Mouse (Mus musculus) yolk sac, embryonic 10.5 days (tissue): ENCODE results near the gene Mfsd12.
A peak's percentile ranks its signal among the peaks of the same experiment; 100 is the strongest.

Experiments
- DNase-seq: peaks from one replicate; pipeline ENCODE4 v3.0.0-alpha.2; 2017; ENCODE audit warnings: low spot score

The Mfsd12 gene

GRCm38 (mm10) chr10:81329194-81329975 lies 27.9 kb upstream of the Mfsd12 start:
- DNase-seq, result no peak

GRCm38 (mm10) chr10:81330007-81330406 lies 27.3 kb upstream of the Mfsd12 start:
- no peak for DNase-seq

- no peak for DNase-seq
Observed at GRCm38 (mm10) chr10:81332277-81332676, 25.0 kb upstream of the Mfsd12 start.

DNA sequence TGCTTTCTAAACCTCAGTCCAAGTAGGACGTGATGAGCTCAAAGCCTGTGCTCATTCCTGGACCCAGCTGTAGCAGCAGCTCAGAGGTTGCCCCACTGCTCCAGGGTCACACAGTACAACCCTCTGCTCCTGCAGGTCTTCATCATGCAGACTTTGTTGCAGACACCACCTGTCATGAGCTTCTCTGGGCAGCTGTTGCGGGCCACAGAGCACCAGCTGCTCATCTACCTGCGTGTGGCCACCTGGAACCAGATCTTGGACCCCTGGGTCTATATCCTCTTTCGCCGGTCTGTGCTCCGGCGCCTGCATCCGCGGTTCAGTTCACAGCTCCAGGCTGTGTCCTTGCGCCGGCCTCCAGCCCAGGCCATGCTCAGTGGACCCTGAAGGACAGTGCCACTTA lies 23.0 kb upstream of the Mfsd12 start:
- no peak for DNase-seq

DNA sequence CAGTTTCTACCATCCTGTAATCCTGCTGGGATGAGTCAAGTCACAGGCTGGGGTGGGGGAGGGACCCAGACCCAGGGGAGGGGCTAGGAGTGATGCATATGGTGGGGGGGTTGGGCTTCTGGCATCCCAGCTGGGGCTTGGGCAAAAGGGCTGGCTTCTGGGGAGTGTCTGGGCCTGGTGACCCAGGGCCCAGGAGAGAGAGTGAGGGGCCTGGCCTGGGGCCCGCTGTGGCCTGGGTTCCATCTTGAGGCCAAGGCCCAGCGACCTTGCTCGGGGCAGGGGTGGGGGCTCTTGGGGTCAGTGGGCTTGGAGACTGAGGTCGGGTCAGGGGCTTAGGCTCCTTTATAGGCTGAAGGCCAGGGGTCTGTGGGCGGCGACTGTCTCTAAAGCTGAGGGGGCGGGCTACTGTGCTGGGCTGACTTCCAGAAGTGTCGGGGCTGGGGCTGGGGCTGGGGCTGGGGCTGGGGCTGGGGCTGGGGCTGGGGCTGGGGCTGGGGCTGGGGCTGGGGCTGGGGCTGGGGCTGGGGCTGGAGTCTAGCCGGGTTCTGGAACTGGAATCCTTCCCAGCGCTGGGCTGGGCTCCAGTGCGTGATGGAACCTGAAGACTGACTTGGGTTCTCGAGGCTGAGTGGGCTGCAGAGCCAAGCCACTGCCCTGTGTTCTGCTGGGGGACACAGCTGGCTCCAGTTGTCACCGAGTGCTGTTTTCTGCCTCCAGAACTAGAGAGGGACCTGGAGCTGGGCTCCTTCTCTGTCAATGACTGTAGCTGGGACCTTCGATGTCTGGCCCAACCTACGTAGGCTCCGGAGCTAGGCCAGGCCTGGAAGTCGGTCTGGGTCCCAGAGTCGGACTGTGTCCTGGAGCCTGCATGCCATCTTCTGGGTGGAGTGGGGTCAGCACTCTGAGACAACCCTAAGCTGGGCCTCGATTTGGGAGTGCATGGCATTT lies 21.6 kb upstream of the Mfsd12 start:
- DNase-seq, result no peak

DNA sequence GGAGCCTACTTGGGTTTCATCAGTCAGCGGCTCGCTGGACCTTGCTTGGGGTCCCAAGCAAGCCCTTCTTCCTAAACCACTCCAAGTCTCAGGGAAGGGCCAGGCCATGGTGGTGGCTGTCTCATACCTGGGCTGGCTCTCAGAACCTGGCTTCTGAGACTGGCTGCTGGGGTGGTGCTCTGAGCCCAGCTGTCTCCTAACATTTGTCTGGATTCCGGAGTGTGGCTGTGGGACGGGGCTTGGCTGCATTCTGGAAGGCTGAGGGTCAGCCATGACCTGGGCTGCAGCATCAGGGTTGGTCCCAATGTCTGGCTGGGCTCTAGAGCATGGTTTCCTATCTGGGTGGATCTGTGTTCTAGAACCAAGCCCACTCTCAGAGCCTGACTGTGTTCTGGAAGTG lies 20.7 kb upstream of the Mfsd12 start:
- no peak for DNase-seq

- no peak for DNase-seq
Observed at GRCm38 (mm10) chr10:81340551-81341332, 16.5 kb upstream of the Mfsd12 start.

GRCm38 (mm10) chr10:81341333-81341949 lies 15.8 kb upstream of the Mfsd12 start:
- DNase-seq, result no peak

DNA sequence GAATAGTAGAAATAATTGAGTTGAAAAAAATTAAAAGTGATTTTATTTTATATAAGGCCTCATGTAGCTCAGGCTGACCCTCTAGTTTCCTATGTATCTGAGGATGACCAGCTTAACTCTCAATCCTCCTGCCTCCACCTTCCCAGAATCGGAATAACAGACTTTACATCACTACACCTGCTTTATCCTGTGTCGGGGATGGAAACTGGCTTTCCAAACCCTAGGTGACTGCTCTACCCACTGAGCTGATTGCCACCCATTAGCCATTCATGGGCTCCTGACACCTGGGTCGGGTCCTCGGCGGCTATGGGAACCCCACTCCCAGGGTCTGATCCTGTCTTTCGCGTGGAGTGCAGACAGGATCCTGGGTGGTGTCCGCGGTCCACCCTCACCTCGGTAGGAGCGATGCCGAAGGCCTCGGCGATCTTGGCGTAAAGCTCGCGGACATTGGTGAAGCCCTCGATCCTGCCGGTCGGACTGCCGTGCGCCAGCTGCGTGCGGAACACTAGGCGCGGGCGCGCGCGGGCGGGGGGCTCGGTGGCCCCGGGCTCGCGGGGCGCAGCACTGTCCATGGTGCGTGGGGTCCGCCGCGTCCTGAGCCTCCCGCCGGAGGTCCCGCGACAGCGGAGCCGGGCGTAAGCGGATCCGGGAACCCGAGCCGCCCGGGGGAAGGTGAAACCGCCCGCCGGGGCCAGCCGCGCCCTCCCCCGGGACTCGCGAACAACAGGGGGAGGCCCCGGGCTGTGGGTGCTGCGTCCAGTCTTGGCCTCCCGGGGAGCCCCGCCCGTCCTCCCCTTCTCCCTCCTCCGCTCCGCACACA lies 14.4 kb upstream of the Mfsd12 start, which contains the start of gene Gipc3:
Gipc3 (minus strand) TSS at position 581 of the 820 bp plus-strand sequence.
- DNase-seq, result no peak

GRCm38 (mm10) chr10:81344421-81345161 lies 12.7 kb upstream of the Mfsd12 start:
- no peak for DNase-seq

DNA sequence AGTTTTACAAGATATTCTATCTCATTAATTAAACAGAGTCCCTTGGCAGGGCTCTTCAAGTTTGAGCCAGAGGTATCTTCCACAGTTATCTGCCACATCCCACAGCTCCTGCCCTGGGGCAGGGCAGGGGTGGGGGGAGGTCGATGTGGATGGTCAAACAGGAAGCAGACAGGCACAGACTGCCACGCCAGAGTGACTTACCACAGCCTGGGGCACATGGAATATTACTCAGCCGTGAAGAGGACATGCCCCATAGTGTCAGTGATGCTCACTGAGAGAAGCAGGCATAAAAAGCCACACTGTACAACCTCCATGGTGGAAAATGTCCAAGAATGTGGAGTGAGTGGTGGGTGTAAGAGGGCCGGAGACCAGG lies 12.1 kb upstream of the Mfsd12 start:
- DNase-seq, result no peak

DNA sequence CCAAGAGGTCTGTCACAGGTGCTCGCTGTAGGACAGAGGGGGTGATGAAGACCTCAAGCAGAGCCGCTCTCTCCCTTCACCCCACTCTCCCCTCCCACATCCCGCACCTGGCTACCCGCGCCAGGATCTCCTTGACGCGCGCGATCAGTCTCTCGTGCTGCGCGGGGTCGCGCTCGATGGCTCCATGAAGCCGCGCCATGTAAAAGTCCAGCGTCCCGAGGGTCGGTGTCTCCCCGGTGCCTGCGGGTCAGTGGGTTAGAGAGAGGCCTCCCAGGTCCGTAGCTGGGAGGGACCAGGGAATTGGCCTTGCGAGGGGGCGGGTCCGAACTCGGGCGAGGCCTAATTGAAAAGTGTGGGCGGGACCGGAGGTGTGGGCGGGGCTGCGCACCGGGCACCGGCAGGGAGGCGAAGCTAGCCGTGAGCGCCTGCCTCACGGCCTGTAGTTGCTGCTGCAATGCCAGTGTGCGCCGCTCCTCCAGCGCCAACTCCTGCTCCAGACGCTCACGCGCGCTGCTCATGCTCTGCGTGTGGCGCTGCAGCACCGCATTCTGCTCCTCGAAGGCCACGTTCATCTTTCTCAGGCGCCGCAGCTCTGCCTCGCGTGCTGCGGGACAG lies 10.7 kb upstream of the Mfsd12 start:
- peak; percentile 63 for DNase-seq

DNA sequence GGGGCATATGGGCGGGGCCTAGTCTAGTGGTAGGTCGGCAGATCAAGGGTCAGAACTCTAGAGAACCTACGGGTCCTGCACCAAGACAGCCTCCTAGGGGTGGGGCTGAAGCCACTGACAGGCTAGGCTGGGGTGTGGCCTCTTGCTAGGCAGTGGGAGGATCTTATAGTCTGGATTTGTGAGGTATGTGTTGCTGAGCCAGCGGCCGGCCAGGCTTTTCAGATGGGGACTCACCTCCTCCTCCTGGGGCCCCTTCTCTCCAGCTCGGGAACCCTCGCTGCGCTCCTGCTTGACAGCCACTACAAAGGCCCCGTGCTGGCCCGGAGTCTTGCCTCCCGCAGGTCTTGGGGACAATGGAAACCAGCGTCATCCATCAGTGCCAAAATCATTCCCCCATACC lies 8.1 kb upstream of the Mfsd12 start:
- peak; percentile 91 for DNase-seq

- DNase-seq, result no peak
Observed at GRCm38 (mm10) chr10:81349961-81350350, 7.3 kb upstream of the Mfsd12 start.

DNA sequence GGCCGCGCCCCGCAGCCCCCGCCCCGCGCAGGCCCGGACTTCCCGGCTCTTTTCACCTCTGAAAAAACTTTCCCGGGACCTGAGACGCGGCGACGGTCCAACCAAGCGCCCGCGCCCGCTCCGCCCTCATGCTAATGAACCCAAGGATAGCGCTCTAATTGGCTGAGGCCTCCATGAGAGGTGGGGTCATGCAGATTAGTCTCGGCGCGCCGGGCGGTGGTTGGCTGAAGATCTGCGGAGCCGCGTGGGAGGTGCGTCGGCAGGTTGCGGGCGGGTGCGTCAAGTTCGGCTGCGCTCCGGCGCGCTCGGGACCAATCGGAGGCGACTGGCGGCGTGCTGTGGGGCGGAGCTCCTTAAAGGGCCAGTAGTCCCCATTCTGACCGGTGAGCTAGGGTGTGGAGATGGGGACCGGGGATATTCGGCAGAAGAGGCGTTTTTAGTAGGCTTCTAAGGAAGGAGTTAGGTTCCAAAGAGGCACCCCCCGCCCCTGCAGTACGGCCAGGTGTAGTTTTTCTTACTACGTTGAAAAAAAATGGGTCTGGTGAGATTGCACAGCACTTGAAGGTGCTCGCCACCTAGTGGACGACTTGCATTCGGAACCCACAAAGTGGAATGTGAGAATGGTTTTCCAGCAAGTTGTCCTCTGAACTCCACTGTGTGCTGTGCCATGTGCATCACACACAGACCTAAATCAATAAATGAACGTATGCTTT lies 6.8 kb upstream of the Mfsd12 start, which contains the start of gene Hmg20b:
Hmg20b (minus strand) TSS at position 130 of the 713 bp plus-strand sequence.
- peak; percentile 99 for DNase-seq

GRCm38 (mm10) chr10:81351678-81352291 lies 5.5 kb upstream of the Mfsd12 start:
- DNase-seq, result peak; percentile 85

GRCm38 (mm10) chr10:81354738-81355477 lies 2.4 kb upstream of the Mfsd12 start:
- peak; percentile 74 for DNase-seq

DNA sequence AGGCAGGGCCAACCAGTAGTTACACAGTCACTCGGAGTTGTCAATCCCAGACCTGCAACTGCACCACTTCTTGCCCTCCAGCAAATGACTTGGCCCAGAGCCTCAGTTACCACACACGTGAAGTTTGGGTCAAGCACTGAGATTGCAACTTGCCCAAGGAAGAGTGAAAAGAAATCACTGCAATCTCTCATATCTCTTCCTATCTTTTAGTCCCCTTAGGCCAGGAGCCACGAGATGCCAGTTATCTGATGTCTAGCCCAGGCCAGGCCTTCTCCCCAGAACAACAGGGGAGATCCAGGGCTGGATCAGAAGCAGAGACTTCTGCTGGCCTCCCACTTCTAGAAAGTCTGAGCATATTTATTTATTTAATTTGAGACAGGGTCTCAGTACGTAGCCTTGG lies 1.8 kb upstream of the Mfsd12 start:
- no peak for DNase-seq
